Mouse (Mus musculus) heart, embryonic 16.5 days (tissue): Measurements from ENCODE around the gene Cdk17. TPM values are rescaled to one million over a fixed set of nuclear protein-coding genes. Genes with fewer than 3 reads are reported as not detected.
A peak's percentile ranks its signal among the peaks of the same experiment; 100 is the strongest.

Experiments used
- ATAC-seq: fragments of 200-750 bp; cut with Nextera tagmentation; replicated peaks from 2 replicates; pipeline ENCODE4 v1.8.0; 2017; ENCODE audit warnings: moderate number of reproducible peaks; ENCODE audit not compliant: insufficient read depth, low FRiP score; ENCODE audit errors: extremely low read depth
- H3K27ac ChIP-seq: fragments of 300-500 bp; sonication (generic); 2 replicates; pipeline ENCODE4 v1.5.1; 2014; ENCODE audit warnings: mild to moderate bottlenecking, low read length, control low read depth, moderate library complexity
- H3K27me3 ChIP-seq: fragments of 300-500 bp; sonication (generic); 2 replicates; pipeline ENCODE4 v1.6.1; 2014; ENCODE audit warnings: low read length, mixed read lengths; ENCODE audit not compliant: control insufficient read depth, insufficient read depth
- H3K36me3 ChIP-seq: fragments of 300-500 bp; sonication (generic); 2 replicates; pipeline ENCODE4 v1.6.1; 2014; ENCODE audit not compliant: control insufficient read depth, insufficient read depth
- H3K4me1 ChIP-seq: fragments of 300-500 bp; sonication (generic); 2 replicates; pipeline ENCODE4 v1.6.1; 2014; ENCODE audit warnings: low read length, mixed read lengths; ENCODE audit not compliant: control insufficient read depth, insufficient read depth
- H3K4me2 ChIP-seq: fragments of 300-500 bp; sonication (generic); 2 replicates; pipeline ENCODE4 v1.6.1; 2014; ENCODE audit warnings: low read depth, mild to moderate bottlenecking, control low read depth, low read length
- H3K4me3 ChIP-seq: fragments of 300-500 bp; sonication (generic); 2 replicates; pipeline ENCODE4 v1.5.1; 2014; ENCODE audit warnings: mild to moderate bottlenecking, control low read depth, low read length
- H3K9ac ChIP-seq: fragments of 300-500 bp; sonication (generic); 2 replicates; pipeline ENCODE4 v1.6.1; 2014; ENCODE audit warnings: low read length, control low read depth
- H3K9me3 ChIP-seq: fragments of 300-500 bp; sonication (generic); replicated peaks from 2 replicates; pipeline ENCODE4 v1.6.1; 2016; ENCODE audit warnings: low read length; ENCODE audit not compliant: control insufficient read depth
- WGBS: fragments of 180-500 bp; shearing (Covaris S2); extraction: QIAGEN DNeasy Blood & Tissue Kit; methylation state at CpG from one replicate; pipeline ENCODE4 v1.1.7; 2014; 5-methylcytosine and 5-hydroxymethylcytosine counted together
- polyA plus RNA-seq: library from polyadenylated mRNA; unstranded; fragments of >200 nt; fragmentation: Nextera tagmentation; extraction: Ambion mirVana; gene quantifications from 2 replicates; pipeline ENCODE4 v1.2.1, GENCODE M21; 2015

The Cdk17 gene
- polyA plus RNA-seq, 1 experiment from 2014 or later: 14.9 TPM

GRCm38 (mm10) chr10:93122399-93123184 is 38.1 kb upstream of the Cdk17 start:
- no peak for ATAC-seq
- Histone ChIP-seq H3K9me3 (no peaks in the 10 kb centered on the region), H3K27me3 (no peaks in the 10 kb centered on the region), H3K36me3 (no peaks in the 10 kb centered on the region), H3K4me3 (no peak overlapping the region), H3K4me1 (no peaks in the 10 kb centered on the region), H3K27ac (peak overlapping the region; percentile 24), H3K4me2 (no peak overlapping the region), H3K9ac (no peak overlapping the region)
- 64% methylated on average over 12 of the region's 12 CpGs for WGBS

DNA sequence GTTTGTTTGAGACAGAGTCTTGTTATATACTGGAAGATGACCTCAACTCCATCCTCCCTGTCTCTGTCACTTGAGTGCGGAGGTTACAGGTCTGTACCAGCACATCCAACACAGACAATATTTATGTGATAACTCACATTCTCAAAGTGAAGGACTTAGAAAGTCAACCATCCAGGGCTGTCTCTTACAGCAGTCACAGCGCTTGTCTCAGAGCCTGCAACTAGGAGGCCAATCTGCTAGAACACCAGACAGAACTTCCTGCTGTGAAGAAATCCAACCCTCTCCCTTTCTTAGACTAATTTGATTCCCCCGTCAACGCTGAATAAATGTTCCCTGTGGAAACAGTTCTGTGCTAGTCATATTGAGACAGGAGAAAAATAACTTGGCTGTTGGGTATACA is 37.4 kb upstream of the Cdk17 start:
- 68% methylated on average over 4 of the region's 4 CpGs for WGBS

GRCm38 (mm10) chr10:93123957-93124613 is 36.6 kb upstream of the Cdk17 start:
- no peaks in the 10 kb centered on the region for H3K36me3 ChIP-seq
- peak overlapping the region; percentile 35 for H3K4me2 ChIP-seq
- no peaks in the 10 kb centered on the region for H3K4me1 ChIP-seq
- peak overlapping the region; percentile 83 for H3K27ac ChIP-seq
- no peaks in the 10 kb centered on the region for H3K9me3 ChIP-seq
- peak; percentile 85 for ATAC-seq
- no peaks in the 10 kb centered on the region for H3K27me3 ChIP-seq
- 41% methylated on average over 12 of the region's 12 CpGs for WGBS
- 0 out of 2 replicates have a peak overlapping the region, but pooled peaks have one; percentile 18 for H3K4me3 ChIP-seq
- H3K9ac ChIP-seq: no peak overlapping the region

More for the DNA sequence above, 37.4 kb upstream of the Cdk17 start:
- H3K9ac ChIP-seq: no peak overlapping the region
- no peak for ATAC-seq
- H3K4me3 ChIP-seq: no peak overlapping the region
- no peaks in the 10 kb centered on the region for H3K27me3 ChIP-seq
- no peak overlapping the region for H3K4me2 ChIP-seq
- H3K9me3 ChIP-seq: no peaks in the 10 kb centered on the region
- peak overlapping the region; percentile 83 for H3K27ac ChIP-seq
- no peaks in the 10 kb centered on the region for H3K36me3 ChIP-seq
- H3K4me1 ChIP-seq: no peaks in the 10 kb centered on the region

GRCm38 (mm10) chr10:93126025-93126424 is 34.6 kb upstream of the Cdk17 start:
- 76% methylated on average over 3 of the region's 3 CpGs for WGBS
- no peak for ATAC-seq
- no peaks in the 10 kb centered on the region for H3K9me3 ChIP-seq

GRCm38 (mm10) chr10:93128566-93128965 is 32.1 kb upstream of the Cdk17 start:
- no peak overlapping the region for H3K4me2 ChIP-seq
- H3K27ac ChIP-seq: no peak overlapping the region
- no peaks in the 10 kb centered on the region for H3K27me3 ChIP-seq
- H3K9me3 ChIP-seq: no peaks in the 10 kb centered on the region
- ATAC-seq: no peak
- no peaks in the 10 kb centered on the region for H3K36me3 ChIP-seq
- no peaks in the 10 kb centered on the region for H3K4me1 ChIP-seq
- 75% methylated on average over 2 of the region's 2 CpGs for WGBS
- H3K9ac ChIP-seq: no peak overlapping the region
- no peak overlapping the region for H3K4me3 ChIP-seq

More at GRCm38 (mm10) chr10:93126025-93126424, 34.6 kb upstream of the Cdk17 start:
- Histone ChIP-seq H3K36me3 (no peaks in the 10 kb centered on the region), H3K4me1 (no peaks in the 10 kb centered on the region), H3K9ac (no peak overlapping the region), H3K27ac (no peak overlapping the region), H3K27me3 (no peaks in the 10 kb centered on the region), H3K4me3 (no peak overlapping the region), H3K4me2 (no peak overlapping the region)

- no peak for ATAC-seq
- Histone ChIP-seq H3K36me3 (no peaks in the 10 kb centered on the region), H3K9ac (no peak overlapping the region), H3K4me1 (no peaks in the 10 kb centered on the region), H3K27me3 (no peaks in the 10 kb centered on the region), H3K9me3 (no peaks in the 10 kb centered on the region), H3K4me3 (no peak overlapping the region), H3K27ac (no peak overlapping the region), H3K4me2 (no peak overlapping the region)
- 68% methylated on average over 1 of the region's 1 CpGs for WGBS
Measured at GRCm38 (mm10) chr10:93129345-93129744, 31.3 kb upstream of the Cdk17 start.

DNA sequence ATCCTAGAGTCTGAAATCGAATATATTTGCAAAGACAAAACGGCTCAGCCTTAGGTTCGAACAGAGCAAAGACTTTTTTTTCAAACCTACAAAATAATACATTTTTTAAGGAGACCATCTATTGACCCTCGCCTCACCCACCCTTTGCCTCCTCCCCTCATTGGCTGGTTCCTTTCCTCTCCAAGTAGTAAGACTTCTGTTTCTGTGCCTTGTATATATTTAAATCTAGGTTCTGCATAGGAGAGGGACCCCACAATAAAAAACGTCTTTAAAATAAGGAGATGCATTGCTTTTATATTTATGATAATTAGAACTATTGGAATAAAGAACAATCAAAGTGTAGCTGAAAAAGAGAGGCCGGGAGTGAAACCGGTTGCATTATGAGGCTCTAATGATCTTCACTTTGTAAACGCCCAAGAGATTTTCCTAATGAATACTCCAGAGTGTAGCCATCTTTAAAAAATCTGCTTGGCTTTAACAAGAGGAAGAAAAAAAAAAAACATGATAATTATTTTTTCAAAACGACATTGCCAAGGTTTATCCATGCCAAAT is 30.7 kb upstream of the Cdk17 start:
- Histone ChIP-seq H3K4me3 (no peak overlapping the region), H3K4me1 (no peaks in the 10 kb centered on the region), H3K27ac (no peak overlapping the region), H3K4me2 (no peak overlapping the region), H3K36me3 (no peaks in the 10 kb centered on the region), H3K9me3 (no peaks in the 10 kb centered on the region), H3K27me3 (no peaks in the 10 kb centered on the region), H3K9ac (no peak overlapping the region)
- ATAC-seq: no peak
- 72% methylated on average over 9 of the region's 9 CpGs for WGBS

GRCm38 (mm10) chr10:93130456-93130940 is 30.2 kb upstream of the Cdk17 start:
- no peak overlapping the region for H3K4me2 ChIP-seq
- H3K4me1 ChIP-seq: no peaks in the 10 kb centered on the region
- H3K36me3 ChIP-seq: no peaks in the 10 kb centered on the region
- no peak overlapping the region for H3K4me3 ChIP-seq
- 69% methylated on average over 10 of the region's 10 CpGs for WGBS
- no peak overlapping the region for H3K9ac ChIP-seq
- no peaks in the 10 kb centered on the region for H3K27me3 ChIP-seq
- no peaks in the 10 kb centered on the region for H3K9me3 ChIP-seq
- no peak overlapping the region for H3K27ac ChIP-seq
- no peak for ATAC-seq
